Mouse (Mus musculus): ENCODE data around the gene Peli1. TPM values are rescaled to one million over a fixed set of nuclear protein-coding genes. Genes with fewer than 3 reads are reported as not detected.
A peak's percentile ranks its signal among the peaks of the same experiment; 100 is the strongest.

Peli1 gene
- polyA plus RNA-seq, 1 experiment from 2014 or later: 114 TPM

DNA sequence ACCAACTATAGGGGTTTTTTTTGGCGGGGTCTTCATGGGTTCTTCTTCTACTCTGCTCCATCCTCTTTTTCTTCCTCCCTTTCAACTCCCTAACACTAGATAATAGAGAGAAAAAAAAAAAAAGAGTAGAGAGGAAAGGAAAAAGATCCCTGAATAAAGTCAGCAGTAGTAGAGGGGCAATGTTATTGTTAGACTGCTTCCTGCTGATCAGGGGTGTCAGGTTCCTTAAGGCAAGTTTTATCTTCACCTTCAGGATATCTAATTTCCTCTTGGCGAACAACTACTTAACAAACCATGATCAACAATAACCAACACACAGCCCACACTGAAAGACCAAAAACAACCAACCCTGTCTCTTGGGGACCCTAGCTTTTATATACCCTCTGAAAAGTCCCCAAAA lies 31.3 kb downstream of the Peli1 start:
- no peak overlapping the region for H3K4me2 ChIP-seq (ENCODE audit: low read length)
- no peaks in the 10 kb centered on the region for H3K27me3 ChIP-seq (replicated peaks; ENCODE audit: control insufficient read depth, insufficient read depth, low read length)
- no peak overlapping the region for H3K27ac ChIP-seq (ENCODE audit: low read length)
- H3K9ac ChIP-seq (replicated peaks; ENCODE audit: low read depth, low read length): no peak overlapping the region
- no peaks in the 10 kb centered on the region for H3K9me3 ChIP-seq (ENCODE audit: control insufficient read depth, low read length)
- no peak overlapping the region for H3K4me3 ChIP-seq (replicated peaks; ENCODE audit: low read length)
- no peaks in the 10 kb centered on the region for H3K4me1 ChIP-seq (replicated peaks; ENCODE audit: control insufficient read depth, insufficient read depth, low read length)
- H3K36me3 ChIP-seq (ENCODE audit: control insufficient read depth, insufficient read depth): no peaks in the 10 kb centered on the region
- WGBS: 93% methylated on average over 2 of the region's 2 CpGs
- no peak for ATAC-seq

GRCm38 (mm10) chr11:21131692-21132091 lies 40.6 kb downstream of the Peli1 start:
- ATAC-seq: no peak
- no peak overlapping the region for H3K27ac ChIP-seq (ENCODE audit: low read length)
- H3K27me3 ChIP-seq (replicated peaks; ENCODE audit: control insufficient read depth, insufficient read depth, low read length): no peaks in the 10 kb centered on the region
- no peak overlapping the region for H3K4me3 ChIP-seq (replicated peaks; ENCODE audit: low read length)
- H3K9ac ChIP-seq (replicated peaks; ENCODE audit: low read depth, low read length): no peak overlapping the region
- H3K4me1 ChIP-seq (replicated peaks; ENCODE audit: control insufficient read depth, insufficient read depth, low read length): no peaks in the 10 kb centered on the region; the same call in 1 of the 2 replicates
- H3K4me2 ChIP-seq (ENCODE audit: low read length): no peak overlapping the region
- peaks cover 2% of the 10 kb centered on the region; the same call in 1 of the 2 replicates for H3K36me3 ChIP-seq (ENCODE audit: control insufficient read depth, insufficient read depth)
- H3K9me3 ChIP-seq (ENCODE audit: control insufficient read depth, low read length): peaks cover 5% of the 10 kb centered on the region; the same call in 1 of the 2 replicates
- 84% methylated on average over 2 of the region's 2 CpGs for WGBS

- H3K27me3 ChIP-seq (replicated peaks; ENCODE audit: control insufficient read depth, insufficient read depth, low read length): no peaks in the 10 kb centered on the region
- no peak overlapping the region for H3K27ac ChIP-seq (ENCODE audit: low read length)
These were observed 43.9 kb downstream of the Peli1 start for GRCm38 (mm10) chr11:21134875-21135451.

GRCm38 (mm10) chr11:21139453-21139852 lies 48.4 kb downstream of the Peli1 start:
- H3K9me3 ChIP-seq (ENCODE audit: control insufficient read depth, low read length): no peaks in the 10 kb centered on the region
- H3K4me2 ChIP-seq (ENCODE audit: low read length): no peak overlapping the region
- ATAC-seq: no peak
- no peak overlapping the region for H3K27ac ChIP-seq (ENCODE audit: low read length)
- no peak overlapping the region for H3K9ac ChIP-seq (replicated peaks; ENCODE audit: low read depth, low read length)
- H3K4me3 ChIP-seq (replicated peaks; ENCODE audit: low read length): no peak overlapping the region
- H3K36me3 ChIP-seq (ENCODE audit: control insufficient read depth, insufficient read depth): peaks cover 8% of the 10 kb centered on the region
- H3K4me1 ChIP-seq (replicated peaks; ENCODE audit: control insufficient read depth, insufficient read depth, low read length): no peaks in the 10 kb centered on the region; the same call in 1 of the 2 replicates
- 96% methylated on average over 1 of the region's 1 CpGs for WGBS
- no peaks in the 10 kb centered on the region for H3K27me3 ChIP-seq (replicated peaks; ENCODE audit: control insufficient read depth, insufficient read depth, low read length)

More at GRCm38 (mm10) chr11:21134875-21135451, 43.9 kb downstream of the Peli1 start:
- H3K4me1 ChIP-seq (replicated peaks; ENCODE audit: control insufficient read depth, insufficient read depth, low read length): no peaks in the 10 kb centered on the region; the same call in 1 of the 2 replicates
- H3K9ac ChIP-seq (replicated peaks; ENCODE audit: low read depth, low read length): no peak overlapping the region
- WGBS: 81% methylated on average over 2 of the region's 2 CpGs
- no peaks in the 10 kb centered on the region for H3K9me3 ChIP-seq (ENCODE audit: control insufficient read depth, low read length)
- peaks cover 5% of the 10 kb centered on the region for H3K36me3 ChIP-seq (ENCODE audit: control insufficient read depth, insufficient read depth)
- no peak overlapping the region for H3K4me2 ChIP-seq (ENCODE audit: low read length)
- ATAC-seq: no peak
- H3K4me3 ChIP-seq (replicated peaks; ENCODE audit: low read length): no peak overlapping the region

DNA sequence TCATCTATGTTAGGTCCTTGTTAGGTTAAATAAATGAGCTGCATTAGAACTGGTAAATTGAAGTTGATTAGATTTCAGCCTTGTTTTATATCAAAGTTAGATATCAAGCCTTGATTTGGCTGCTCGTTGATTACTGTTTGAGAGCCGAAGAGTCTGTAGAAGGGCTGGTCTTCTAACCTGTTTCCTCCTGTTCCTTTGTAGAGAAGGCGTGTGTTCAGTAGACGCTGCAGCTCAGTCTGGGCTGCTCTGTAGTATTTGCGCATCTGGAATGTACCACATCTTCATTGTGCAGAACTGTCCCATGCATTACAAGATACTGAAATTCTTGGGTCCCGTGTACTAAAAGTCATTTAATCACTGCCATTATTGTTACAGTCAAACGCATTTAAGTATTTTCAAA lies 50.2 kb downstream of the Peli1 start:
- Histone ChIP-seq H3K27ac (ENCODE audit: low read length) (no peak overlapping the region), H3K9me3 (ENCODE audit: control insufficient read depth, low read length) (no peaks in the 10 kb centered on the region), H3K9ac (replicated peaks; ENCODE audit: low read depth, low read length) (no peak overlapping the region), H3K4me2 (ENCODE audit: low read length) (no peak overlapping the region), H3K4me3 (replicated peaks; ENCODE audit: low read length) (no peak overlapping the region), H3K4me1 (replicated peaks; ENCODE audit: control insufficient read depth, insufficient read depth, low read length) (no peaks in the 10 kb centered on the region), H3K36me3 (ENCODE audit: control insufficient read depth, insufficient read depth) (peaks cover 7% of the 10 kb centered on the region), H3K27me3 (replicated peaks; ENCODE audit: control insufficient read depth, insufficient read depth, low read length) (no peaks in the 10 kb centered on the region)
- WGBS: 90% methylated on average over 7 of the region's 7 CpGs
- no peak for ATAC-seq

DNA sequence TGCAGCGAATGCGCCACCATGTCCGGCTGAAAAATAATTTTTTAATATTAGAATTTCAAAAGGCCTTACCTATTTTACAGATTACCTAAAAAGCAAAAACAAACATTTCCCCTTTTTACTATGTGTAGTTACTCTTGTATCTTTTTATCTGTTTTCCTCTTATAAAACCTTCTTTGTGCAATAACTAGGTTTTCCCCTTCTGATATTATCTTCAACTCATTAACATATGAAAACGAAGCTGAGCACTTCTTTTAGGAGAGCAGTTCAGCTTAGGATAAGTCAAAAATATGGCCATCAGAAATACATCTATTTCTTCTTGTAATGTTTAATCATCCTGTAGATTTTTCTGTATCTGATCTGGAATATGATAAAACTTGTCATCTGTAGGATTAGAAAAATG lies 50.7 kb downstream of the Peli1 start:
- H3K4me2 ChIP-seq (ENCODE audit: low read length): no peak overlapping the region
- H3K9me3 ChIP-seq (ENCODE audit: control insufficient read depth, low read length): no peaks in the 10 kb centered on the region
- H3K9ac ChIP-seq (replicated peaks; ENCODE audit: low read depth, low read length): no peak overlapping the region
- H3K36me3 ChIP-seq (ENCODE audit: control insufficient read depth, insufficient read depth): peaks cover 6% of the 10 kb centered on the region
- WGBS: 91% methylated on average over 4 of the region's 4 CpGs
- no peaks in the 10 kb centered on the region for H3K27me3 ChIP-seq (replicated peaks; ENCODE audit: control insufficient read depth, insufficient read depth, low read length)
- H3K4me3 ChIP-seq (replicated peaks; ENCODE audit: low read length): no peak overlapping the region
- H3K4me1 ChIP-seq (replicated peaks; ENCODE audit: control insufficient read depth, insufficient read depth, low read length): no peaks in the 10 kb centered on the region
- no peak for ATAC-seq
- H3K27ac ChIP-seq (ENCODE audit: low read length): no peak overlapping the region

DNA sequence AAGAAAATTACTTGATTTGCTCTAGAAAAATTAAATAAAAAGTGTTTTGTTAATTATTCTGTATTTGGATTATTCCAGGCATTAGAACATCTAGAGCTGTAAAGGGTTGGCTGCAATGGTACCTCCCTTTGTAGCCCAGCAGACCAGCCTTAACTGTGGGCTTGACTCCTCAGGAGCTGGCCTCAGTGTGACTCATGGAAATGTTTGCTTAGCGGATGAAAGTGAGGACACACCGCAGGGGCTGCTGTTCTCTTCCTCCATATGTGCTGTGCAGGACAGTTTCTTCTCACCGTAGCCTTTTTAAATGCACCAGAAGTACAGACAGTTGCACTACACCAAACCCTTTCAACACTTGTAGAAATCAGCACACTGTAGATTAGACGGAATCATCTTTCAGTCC lies 58.4 kb downstream of the Peli1 start:
- Histone ChIP-seq H3K4me1 (replicated peaks; ENCODE audit: control insufficient read depth, insufficient read depth, low read length) (no peaks in the 10 kb centered on the region), H3K9me3 (ENCODE audit: control insufficient read depth, low read length) (no peaks in the 10 kb centered on the region), H3K27ac (ENCODE audit: low read length) (peak overlapping the region; percentile 23; the same call in 1 of the 2 replicates), H3K4me3 (replicated peaks; ENCODE audit: low read length) (no peak overlapping the region), H3K27me3 (replicated peaks; ENCODE audit: control insufficient read depth, insufficient read depth, low read length) (no peaks in the 10 kb centered on the region), H3K9ac (replicated peaks; ENCODE audit: low read depth, low read length) (no peak overlapping the region), H3K4me2 (ENCODE audit: low read length) (no peak overlapping the region), H3K36me3 (ENCODE audit: control insufficient read depth, insufficient read depth) (peaks cover 20% of the 10 kb centered on the region)
- ATAC-seq: no peak
- WGBS: 74% methylated on average over 4 of the region's 4 CpGs

- Histone ChIP-seq H3K4me1 (replicated peaks; ENCODE audit: control insufficient read depth, insufficient read depth, low read length) (no peaks in the 10 kb centered on the region), H3K4me3 (replicated peaks; ENCODE audit: low read length) (no peak overlapping the region), H3K4me2 (ENCODE audit: low read length) (no peak overlapping the region), H3K27me3 (replicated peaks; ENCODE audit: control insufficient read depth, insufficient read depth, low read length) (no peaks in the 10 kb centered on the region), H3K9me3 (ENCODE audit: control insufficient read depth, low read length) (no peaks in the 10 kb centered on the region), H3K36me3 (ENCODE audit: control insufficient read depth, insufficient read depth) (peaks cover 21% of the 10 kb centered on the region), H3K9ac (replicated peaks; ENCODE audit: low read depth, low read length) (no peak overlapping the region), H3K27ac (ENCODE audit: low read length) (no peak overlapping the region)
- WGBS: 93% methylated on average over 5 of the region's 5 CpGs
- no peak for ATAC-seq
These were observed 59.2 kb downstream of the Peli1 start for GRCm38 (mm10) chr11:21150316-21150715.

DNA sequence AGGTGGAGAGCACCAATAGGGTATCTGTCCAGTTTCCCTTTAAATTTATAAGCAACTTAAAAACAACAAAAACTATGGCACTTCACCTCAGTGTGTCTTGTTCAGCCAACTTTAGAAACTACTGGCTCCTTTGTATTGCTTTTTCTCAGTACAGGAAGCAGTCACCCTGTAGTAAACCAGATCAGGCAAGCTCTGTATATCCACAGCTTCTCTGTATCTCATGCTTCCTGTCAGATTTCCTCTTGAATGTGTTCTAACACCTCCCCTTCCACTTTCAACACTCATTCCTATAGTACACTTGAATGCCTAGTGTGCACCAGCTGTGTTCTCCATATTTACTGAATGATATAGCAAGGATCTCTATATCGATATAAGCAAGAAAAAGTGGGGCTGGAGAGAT lies 60.6 kb downstream of the Peli1 start:
- H3K9me3 ChIP-seq (ENCODE audit: control insufficient read depth, low read length): no peaks in the 10 kb centered on the region
- no peak overlapping the region for H3K9ac ChIP-seq (replicated peaks; ENCODE audit: low read depth, low read length)
- no peak overlapping the region for H3K4me3 ChIP-seq (replicated peaks; ENCODE audit: low read length)
- H3K4me1 ChIP-seq (replicated peaks; ENCODE audit: control insufficient read depth, insufficient read depth, low read length): no peaks in the 10 kb centered on the region
- H3K36me3 ChIP-seq (ENCODE audit: control insufficient read depth, insufficient read depth): peaks cover 21% of the 10 kb centered on the region
- H3K27ac ChIP-seq (ENCODE audit: low read length): no peak overlapping the region
- ATAC-seq: no peak
- 93% methylated on average over 1 of the region's 1 CpGs for WGBS
- H3K4me2 ChIP-seq (ENCODE audit: low read length): no peak overlapping the region
- H3K27me3 ChIP-seq (replicated peaks; ENCODE audit: control insufficient read depth, insufficient read depth, low read length): no peaks in the 10 kb centered on the region

GRCm38 (mm10) chr11:21153111-21153510 lies 62.0 kb downstream of the Peli1 start:
- 79% methylated on average over 4 of the region's 4 CpGs for WGBS
- H3K4me1 ChIP-seq (replicated peaks; ENCODE audit: control insufficient read depth, insufficient read depth, low read length): no peaks in the 10 kb centered on the region
- H3K4me3 ChIP-seq (replicated peaks; ENCODE audit: low read length): no peak overlapping the region
- H3K27me3 ChIP-seq (replicated peaks; ENCODE audit: control insufficient read depth, insufficient read depth, low read length): no peaks in the 10 kb centered on the region
- H3K4me2 ChIP-seq (ENCODE audit: low read length): no peak overlapping the region
- peaks cover 10% of the 10 kb centered on the region for H3K36me3 ChIP-seq (ENCODE audit: control insufficient read depth, insufficient read depth)
- H3K9me3 ChIP-seq (ENCODE audit: control insufficient read depth, low read length): no peaks in the 10 kb centered on the region
- no peak for ATAC-seq
- H3K9ac ChIP-seq (replicated peaks; ENCODE audit: low read depth, low read length): no peak overlapping the region
- H3K27ac ChIP-seq (ENCODE audit: low read length): no peak overlapping the region
